Mouse (Mus musculus) stomach, postnatal 0 days (tissue): ENCODE results near the gene Cmc2.

ENCODE experiments used
- CTCF ChIP-seq: IDR thresholded peaks from 2 replicates; pipeline ENCODE4 v1.5.1; 2016; ENCODE audit warnings: antibody characterized with exemption, low read depth, mild to moderate bottlenecking, moderate library complexity
- EP300 ChIP-seq: optimal IDR thresholded peaks from 2 replicates; pipeline ENCODE3; 2016; ENCODE audit warnings: antibody characterized with exemption

GRCm38 (mm10) chr8:116928588-116928987 is 7.3 kb upstream of the Cmc2 start:
- TF ChIP-seq CTCF (no peak; the same call in 1 of the 2 replicates), EP300 (no peak)
